Mouse (Mus musculus): ENCODE results near the gene Per2.

The Per2 gene

GRCm38 (mm10) chr1:91436380-91437082 is 22.6 kb downstream of the Per2 start:
- peak; percentile 57 for DNase-seq (ENCODE audit: extremely low read depth, insufficient read length, low spot score)

DNA sequence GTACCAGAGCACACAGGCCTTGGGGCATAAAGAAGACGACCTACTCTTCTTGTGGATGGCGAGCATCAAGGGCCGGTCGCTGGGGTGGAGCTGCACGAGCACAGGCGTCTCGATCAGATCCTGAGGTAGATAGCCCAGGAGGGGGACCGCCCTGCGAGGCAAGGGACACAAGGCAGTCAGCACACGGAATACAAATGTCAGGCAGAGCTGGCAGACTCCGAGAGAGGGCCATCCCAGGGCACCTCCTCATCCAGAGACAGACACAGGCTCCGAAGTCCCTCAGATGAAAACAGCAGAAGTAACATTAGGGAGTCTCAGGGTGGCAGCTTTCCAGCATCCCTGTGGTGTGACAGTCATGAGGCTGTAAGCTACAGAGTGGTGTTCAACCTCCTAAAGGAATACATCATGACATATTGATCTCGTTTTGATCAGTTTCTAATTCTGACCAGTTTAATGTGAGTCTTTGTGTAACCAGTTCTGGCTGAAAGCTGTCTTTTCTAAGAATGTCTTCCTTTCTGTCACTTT is 23.5 kb downstream of the Per2 start:
- no peak for DNase-seq (ENCODE audit: extremely low read depth, insufficient read length, low spot score)

DNA sequence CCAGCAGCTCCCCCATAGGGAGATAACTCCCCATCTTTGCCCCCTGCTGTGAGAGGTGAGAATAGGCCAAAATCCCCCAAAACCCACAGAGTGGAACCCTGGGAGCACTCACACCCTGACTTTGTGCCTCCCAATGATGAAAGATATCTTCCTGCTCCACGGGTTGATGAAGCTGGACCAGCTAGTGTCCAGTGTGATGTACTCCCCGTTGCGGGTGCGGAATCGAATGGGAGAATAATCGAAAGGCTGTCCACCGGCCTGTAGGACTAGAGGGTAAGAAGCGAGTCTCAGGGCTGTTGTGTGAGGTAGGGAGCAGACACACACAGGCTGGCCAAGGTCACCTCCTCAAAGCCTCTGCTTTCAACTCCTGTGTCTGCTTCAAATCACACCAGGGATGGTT is 24.2 kb downstream of the Per2 start:
- no peak for DNase-seq (ENCODE audit: extremely low read depth, insufficient read length, low spot score)

GRCm38 (mm10) chr1:91430761-91431160 is 28.4 kb downstream of the Per2 start:
- no peak for DNase-seq (ENCODE audit: extremely low read depth, insufficient read length, low spot score)

DNA sequence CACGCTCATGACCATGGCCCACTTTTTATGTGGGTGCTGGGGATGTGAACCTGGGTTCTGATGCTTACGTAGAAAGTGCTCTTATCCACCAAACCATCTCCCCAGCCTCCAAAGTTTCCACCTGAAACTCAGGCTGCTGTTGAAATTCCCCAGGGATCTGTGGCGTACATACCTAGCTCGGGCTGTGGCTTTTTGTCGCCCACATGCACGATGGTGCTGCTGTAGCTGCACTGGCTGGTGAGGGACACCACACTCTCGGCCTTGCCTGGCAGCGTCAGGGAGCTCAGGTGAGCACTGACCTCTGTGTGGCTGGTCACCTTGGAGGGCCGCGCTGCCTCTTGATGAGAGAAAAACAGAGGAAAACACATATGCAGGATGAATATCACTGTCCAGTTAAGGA is 29.9 kb downstream of the Per2 start:
- DNase-seq (ENCODE audit: extremely low read depth, insufficient read length, low spot score): no peak

- DNase-seq (ENCODE audit: extremely low read depth, insufficient read length, low spot score): peak; percentile 59
These were observed 30.5 kb downstream of the Per2 start for GRCm38 (mm10) chr1:91428614-91429013.

GRCm38 (mm10) chr1:91426397-91426796 is 32.7 kb downstream of the Per2 start:
- no peak for DNase-seq (ENCODE audit: extremely low read depth, insufficient read length, low spot score)

GRCm38 (mm10) chr1:91420601-91421065 is 38.5 kb downstream of the Per2 start:
- DNase-seq (ENCODE audit: extremely low read depth, insufficient read length, low spot score): no peak

- DNase-seq (ENCODE audit: extremely low read depth, insufficient read length, low spot score): no peak
These were observed 39.1 kb downstream of the Per2 start for GRCm38 (mm10) chr1:91419862-91420600.

- no peak for DNase-seq (ENCODE audit: extremely low read depth, insufficient read length, low spot score)
These were observed 41.1 kb downstream of the Per2 start for GRCm38 (mm10) chr1:91417991-91418390.

DNA sequence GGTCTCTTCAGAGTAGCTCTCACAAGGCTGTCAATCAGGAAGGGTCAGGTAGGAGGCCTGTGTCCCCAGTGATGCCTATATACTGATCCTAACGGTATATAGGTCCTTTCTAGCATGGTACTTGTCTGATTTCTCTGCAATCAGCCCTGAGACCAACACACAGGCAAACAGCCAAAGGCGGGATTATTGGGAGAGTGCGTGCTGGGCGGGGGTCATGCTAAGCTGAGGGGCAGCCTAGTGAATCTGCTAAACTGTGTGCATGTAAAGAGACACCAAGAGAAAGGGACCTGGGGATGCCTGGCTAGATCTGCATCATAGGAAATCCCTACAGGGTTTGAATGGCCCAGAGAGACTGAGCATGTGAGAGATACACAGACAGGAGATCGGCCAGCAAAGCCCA is 43.8 kb downstream of the Per2 start:
- DNase-seq (ENCODE audit: extremely low read depth, insufficient read length, low spot score): no peak

GRCm38 (mm10) chr1:91414903-91415302 is 44.2 kb downstream of the Per2 start:
- no peak for DNase-seq (ENCODE audit: extremely low read depth, insufficient read length, low spot score)

DNA sequence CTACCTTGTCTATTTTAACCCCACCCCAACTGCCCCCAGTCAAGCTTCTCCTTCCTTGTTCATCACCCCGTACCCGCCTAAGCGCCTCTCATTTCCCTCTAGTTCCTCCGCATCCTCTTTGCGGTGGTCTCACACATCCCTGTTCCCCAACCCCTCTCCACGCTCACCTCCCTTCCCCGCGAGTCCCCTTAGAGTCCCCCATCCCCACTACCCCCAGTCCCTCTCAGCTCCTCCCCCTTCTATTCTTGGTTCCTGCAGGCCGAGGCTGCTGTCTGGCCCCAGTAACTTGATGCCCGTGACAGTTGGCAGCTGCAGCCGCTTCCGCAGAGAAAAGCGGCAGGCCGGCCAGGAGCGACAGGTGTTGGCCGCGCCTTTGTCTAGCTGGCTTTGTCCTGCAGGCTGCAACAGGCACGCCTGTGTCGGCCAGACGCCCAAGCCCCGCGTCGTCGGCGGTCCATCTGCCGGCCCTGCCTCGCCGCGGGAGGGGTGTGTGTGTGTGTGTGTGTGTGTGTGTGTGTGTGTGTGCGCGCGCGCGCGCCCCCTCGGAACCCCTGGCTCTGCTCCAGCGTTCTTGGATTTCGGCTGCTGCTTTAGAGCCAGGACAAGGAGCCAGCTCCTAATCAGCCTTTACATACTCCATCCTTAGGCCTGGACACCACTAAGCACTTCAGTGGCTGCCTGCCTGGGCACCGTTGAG is 45.1 kb downstream of the Per2 start, which contains the start of gene Hes6:
TSS of gene Hes6 (minus strand) at position 141 of the 697 bp plus-strand sequence.
- DNase-seq (ENCODE audit: extremely low read depth, insufficient read length, low spot score): peak; percentile 56

DNA sequence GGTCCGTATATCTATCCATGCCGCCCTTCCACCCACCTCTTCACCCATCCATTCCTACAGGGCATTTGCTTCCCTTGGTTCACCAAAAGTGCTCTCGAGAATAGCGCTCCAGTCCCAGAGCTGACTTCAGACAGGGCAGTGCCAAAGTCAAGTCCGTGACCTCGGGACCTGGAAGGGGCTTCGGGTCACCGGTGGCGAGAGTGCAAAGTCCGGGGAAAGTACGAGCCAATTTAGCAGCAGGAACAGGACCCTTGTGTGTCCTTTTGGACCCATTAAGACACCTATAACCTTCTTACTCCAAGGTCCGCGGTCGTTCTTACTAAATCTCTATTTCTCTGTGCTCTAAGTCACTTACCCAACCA is 45.6 kb downstream of the Per2 start:
- DNase-seq (ENCODE audit: extremely low read depth, insufficient read length, low spot score): no peak

DNA sequence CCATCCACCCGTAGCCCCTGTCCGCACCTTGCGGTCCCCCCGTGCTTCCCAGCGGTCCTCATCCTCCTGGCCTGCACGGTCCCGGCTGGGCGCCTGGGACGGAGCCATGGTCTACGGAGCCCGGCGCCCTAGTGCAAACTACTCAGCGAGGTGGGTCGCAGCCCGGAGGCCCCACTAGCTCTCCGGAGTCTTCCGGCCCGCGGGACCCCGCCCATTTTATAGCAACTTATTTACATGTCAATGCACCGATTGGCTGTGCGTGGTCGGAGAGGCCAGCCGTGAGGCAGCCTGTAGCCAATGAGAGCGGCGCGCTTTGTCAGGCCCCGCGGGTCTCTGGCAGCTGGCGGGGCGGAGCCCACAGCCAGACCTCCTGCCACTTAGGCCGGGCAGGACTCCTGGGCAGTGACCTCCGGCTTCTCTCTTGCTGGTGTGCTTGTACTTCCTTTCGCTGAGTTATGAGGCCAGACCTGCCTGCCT is 46.1 kb downstream of the Per2 start:
- DNase-seq (ENCODE audit: extremely low read depth, insufficient read length, low spot score): peak; percentile 87

DNA sequence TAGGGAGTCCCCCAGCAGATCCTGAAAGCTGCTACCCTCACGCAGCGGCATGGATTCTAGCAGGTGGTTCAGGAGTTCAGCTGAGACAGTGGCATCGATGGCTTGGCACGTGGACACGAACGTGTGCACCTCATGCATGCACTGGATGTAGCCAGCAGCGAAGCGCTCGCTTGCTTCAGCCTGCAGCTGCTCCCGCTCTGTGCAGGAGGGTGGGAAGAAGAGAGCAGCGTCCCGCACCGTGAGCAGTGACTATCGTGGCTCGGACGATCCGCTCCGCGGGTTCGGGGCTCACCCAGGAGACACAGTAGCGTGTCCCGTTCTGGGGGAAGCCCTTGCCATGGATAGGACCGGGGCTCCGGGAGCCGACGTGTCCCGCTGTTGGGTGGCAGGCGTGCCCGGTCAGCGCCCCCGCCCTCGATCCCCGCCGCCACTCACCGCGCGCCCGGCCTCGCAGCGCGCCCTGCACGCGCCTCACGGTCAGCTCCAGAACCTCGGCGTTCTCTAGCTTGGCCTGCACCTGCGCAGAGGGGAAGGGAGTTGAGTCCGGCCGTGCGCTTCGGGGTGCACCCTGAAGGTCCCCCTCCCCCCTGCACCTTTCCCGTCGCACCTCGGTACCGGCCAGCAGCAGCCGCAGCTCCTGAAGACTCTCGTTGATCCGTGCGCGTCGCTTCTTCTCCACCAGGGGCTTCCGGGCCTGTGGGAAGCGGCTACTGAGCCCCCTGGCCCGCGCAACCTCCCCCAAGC is 46.7 kb downstream of the Per2 start:
- no peak for DNase-seq (ENCODE audit: extremely low read depth, insufficient read length, low spot score)

GRCm38 (mm10) chr1:91411631-91412285 is 47.4 kb downstream of the Per2 start:
- no peak for DNase-seq (ENCODE audit: extremely low read depth, insufficient read length, low spot score)

GRCm38 (mm10) chr1:91407819-91408218 is 51.3 kb downstream of the Per2 start:
- no peak for DNase-seq (ENCODE audit: extremely low read depth, insufficient read length, low spot score)

DNA sequence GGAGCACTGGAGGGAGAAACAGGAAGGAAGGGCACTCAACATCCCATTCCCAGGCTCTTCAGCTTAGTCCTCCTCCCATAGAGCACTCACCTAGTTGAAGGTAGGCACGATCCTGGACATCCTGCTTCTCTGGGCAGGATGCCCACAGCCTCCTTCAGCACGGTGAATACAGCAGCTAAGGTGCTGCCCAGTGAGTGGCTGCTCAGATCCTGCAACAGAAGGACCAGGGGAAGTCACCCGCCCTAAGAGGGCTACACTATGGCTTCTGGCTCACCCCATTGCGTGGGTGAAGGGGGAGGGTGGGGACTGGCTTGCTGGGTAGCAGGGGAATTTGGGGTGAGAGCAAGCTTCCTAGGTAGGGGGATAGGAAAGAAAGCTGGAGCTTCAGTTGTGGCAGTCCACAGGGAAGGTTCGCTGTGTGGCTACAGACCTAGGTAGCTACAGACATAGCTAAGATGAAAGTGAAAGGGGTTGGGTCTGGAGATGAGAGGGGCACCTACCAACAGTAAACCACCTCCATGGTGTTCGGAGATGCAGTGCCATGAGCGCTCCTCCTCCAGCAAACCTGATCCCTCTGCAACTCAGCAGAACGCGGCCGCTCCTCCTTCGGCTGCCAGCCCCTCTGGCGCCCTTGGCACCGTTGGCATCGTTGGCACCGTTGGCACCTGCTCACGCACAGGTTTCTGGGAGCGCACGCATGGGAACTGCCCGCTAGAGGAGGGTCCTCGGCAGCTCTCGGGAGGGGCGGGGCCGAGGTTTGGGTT is 53.5 kb downstream of the Per2 start:
- no peak for DNase-seq (ENCODE audit: extremely low read depth, insufficient read length, low spot score)

Data from 3134 (cell line).